Mouse (Mus musculus): ENCODE data around the gene Sez6l. TPM values are rescaled to one million over a fixed set of nuclear protein-coding genes. Genes with fewer than 3 reads are reported as not detected.

Sez6l gene
- total RNA-seq, 2 experiments from 2014 or later, result 174 to 177 TPM

DNA sequence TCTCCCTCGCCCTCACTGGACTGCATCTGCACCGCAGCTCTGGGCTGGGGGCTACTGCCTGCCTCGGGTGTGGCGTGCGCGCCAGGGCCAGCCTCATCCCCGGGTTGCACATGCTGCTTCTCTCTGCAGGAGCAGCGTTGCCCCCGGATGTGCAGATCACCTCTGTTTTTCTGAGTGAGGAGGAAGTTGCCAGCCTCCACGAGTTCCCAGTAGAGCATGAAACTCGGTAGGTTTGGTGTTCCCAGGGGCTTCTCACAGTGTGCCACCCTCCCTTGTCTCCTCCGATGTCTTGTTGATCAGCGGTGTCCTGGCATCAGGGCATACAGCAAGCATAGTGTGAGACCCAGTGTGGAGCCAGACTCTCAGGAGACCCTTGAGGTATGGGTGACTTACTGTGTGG is 207.7 kb downstream of the Sez6l start:
- no peak for TF ChIP-seq CTCF (IDR thresholded peaks at IDR 0.05)
- Histone ChIP-seq H3K27ac (0 out of 2 replicates have a peak overlapping the region, but pooled peaks have one; percentile 8), H3K4me3 (no peak overlapping the region)
- intact Hi-C loops (cut with DNase I), result no loop called here
- no peak for DNase-seq (ENCODE audit: extremely low spot score in 1 of 2, low spot score in 2 of 2)

Other genes starting within 250 kb of the Sez6l start
- 10 to 100 TPM; 23.1 to 29.9 TPM for gene Srrd, start 234.1 kb downstream of the Sez6l start, total RNA-seq (2021)
- gene Hps4, start 234.1 kb downstream of the Sez6l start, total RNA-seq (2021), result 10 to 100 TPM; 26.9 to 38.3 TPM
- not detected for gene Gm6583, start 221.2 kb downstream of the Sez6l start, total RNA-seq (2021)
- 100 to 1,000 TPM; 180 to 183 TPM for gene Asphd2, start 182.3 kb downstream of the Sez6l start, total RNA-seq (2021)
- not detected for gene Gm6588, start 127.8 kb downstream of the Sez6l start, total RNA-seq (2021)